Mouse (Mus musculus) CH12.LX (cell line): ENCODE measurements around the gene Stpg1.

Experiments
- CHD1 ChIP-seq: IDR thresholded peaks from 2 replicates; pipeline ENCODE4 v1.6.1; 2012; ENCODE audit warnings: low read depth, low read length, improper control_type of control experiment, inconsistent platforms
- CTCF ChIP-seq, 2 experiments: IDR thresholded peaks in 1 of 2; conservative IDR thresholded peaks in 1 of 2; 2 replicates each; pipeline ENCODE4 v1.5.1; 2011 to 2012; ENCODE audit warnings: low read depth in 2 of 2, low read length in 2 of 2, improper control_type of control experiment in 1 of 2, inconsistent platforms in 1 of 2, mild to moderate bottlenecking in 1 of 2, moderate library complexity in 1 of 2
- EP300 ChIP-seq: IDR thresholded peaks from 2 replicates; pipeline ENCODE4 v1.6.1; 2011; ENCODE audit warnings: low read length, improper control_type of control experiment
- JUN ChIP-seq: IDR thresholded peaks from 2 replicates; pipeline ENCODE4 v1.6.1; 2011; ENCODE audit warnings: low read depth, mild to moderate bottlenecking, low read length, improper control_type of control experiment, moderate library complexity; ENCODE audit not compliant: insufficient read depth
- NELFE ChIP-seq: IDR thresholded peaks from 2 replicates; pipeline ENCODE4 v1.6.1; 2011; ENCODE audit warnings: low read depth, low read length, improper control_type of control experiment
- POLR2AphosphoS2 ChIP-seq: IDR thresholded peaks from 2 replicates; pipeline ENCODE4 v1.6.1; 2011; ENCODE audit warnings: low read depth, low read length, improper control_type of control experiment
- ZC3H11A ChIP-seq: IDR thresholded peaks from 2 replicates; pipeline ENCODE4 v1.6.1; 2012; ENCODE audit warnings: low read depth, mild to moderate bottlenecking, inconsistent platforms, low read length, improper control_type of control experiment
- ZKSCAN1 ChIP-seq: IDR thresholded peaks from 2 replicates; pipeline ENCODE4 v1.6.1; 2012; ENCODE audit warnings: low read depth, inconsistent platforms, low read length, improper control_type of control experiment, borderline replicate concordance

DNA sequence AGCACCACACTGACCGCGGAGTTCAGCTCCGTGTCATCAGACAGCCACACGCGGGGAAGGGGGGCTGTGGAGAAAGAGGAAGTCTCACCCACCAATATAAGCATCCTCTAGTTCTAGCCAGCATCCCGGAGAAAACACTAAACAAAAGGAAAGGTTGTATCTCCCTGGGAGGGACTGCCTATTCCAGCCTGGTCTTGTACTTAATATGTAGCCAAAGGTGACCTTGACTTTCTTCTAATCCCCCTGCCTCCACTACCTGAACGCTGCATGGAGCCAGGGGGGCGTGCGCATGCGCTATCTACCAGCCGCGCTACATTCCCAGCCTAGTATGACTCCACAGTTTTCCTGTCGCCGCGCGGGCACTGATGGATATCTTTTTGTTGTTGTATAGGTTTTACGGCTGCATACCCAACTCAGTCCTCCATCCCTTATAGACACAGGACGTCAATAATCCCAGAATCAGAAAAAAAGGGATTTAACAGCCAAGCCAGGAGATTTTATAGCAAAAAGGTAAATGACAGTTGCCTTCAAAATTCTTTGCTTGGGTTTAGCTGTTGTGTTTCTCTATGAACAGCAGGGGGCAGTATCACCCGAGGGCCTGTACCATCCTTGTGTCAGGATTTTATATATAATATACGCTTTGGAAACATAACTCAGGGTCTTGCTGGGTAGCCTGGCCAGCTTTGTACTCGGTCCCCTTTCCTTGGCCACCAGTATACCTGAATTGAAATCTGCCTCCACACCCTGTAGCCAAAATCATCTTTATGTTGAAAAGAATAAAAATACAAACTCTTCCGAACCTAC lies 13.2 kb downstream of the Stpg1 start:
- no peak for TF ChIP-seq ZKSCAN1
- TF ChIP-seq JUN = no peak
- TF ChIP-seq CTCF (conservative IDR thresholded peaks at IDR 0.05 in 1 of 2, IDR thresholded peaks at IDR 0.05 in 1 of 2; ENCODE audit: low read depth in 2 of 2, low read length in 2 of 2) = peak; percentile 60 to 74; a peak in 3 of 4 replicates
- no peak for TF ChIP-seq EP300
- TF ChIP-seq NELFE = no peak
- no peak for TF ChIP-seq POLR2AphosphoS2
- TF ChIP-seq CHD1 = no peak
- TF ChIP-seq ZC3H11A = no peak
